Mouse (Mus musculus): ENCODE data around the gene Utp6. TPM values are rescaled to one million over a fixed set of nuclear protein-coding genes. Genes with fewer than 3 reads are reported as not detected.

Utp6 gene
- total and polyA plus RNA-seq, 3 experiments: 78.8 to 148 (median 117) TPM

GRCm38 (mm10) chr11:79908600-79909483, 53.3 kb downstream of the Utp6 start:
- no peaks in the 10 kb centered on the region for H3K36me3 ChIP-seq (replicated peaks in 1 of 2; ENCODE audit: control insufficient read depth in 1 of 2, insufficient read depth in 1 of 2, low read length in 1 of 2)
- H3K9ac ChIP-seq (ENCODE audit: insufficient read depth, low read depth): no peak overlapping the region
- no peak overlapping the region for H3K4me2 ChIP-seq (ENCODE audit: insufficient read depth, low read depth, poor library complexity, severe bottlenecking)
- no peaks in the 10 kb centered on the region for H3K9me3 ChIP-seq (replicated peaks; ENCODE audit: low read length)
- no peak overlapping the region for H3K27ac ChIP-seq (ENCODE audit: insufficient read depth, low read depth)
- H3K27me3 ChIP-seq (replicated peaks): no peaks in the 10 kb centered on the region
- H3K4me3 ChIP-seq (replicated peaks in 1 of 3; ENCODE audit: low read depth in 2 of 3, low read length in 2 of 3, poor library complexity in 1 of 3): no peak overlapping the region
- dilution Hi-C loops (cut with MboI; ENCODE audit: extremely low pct_ligation_motif_present, extremely low pct_unique_long_range_greater_than_20kb, low sequenced_read_pairs): no loop called here
- H3K4me1 ChIP-seq (ENCODE audit: control insufficient read depth in 1 of 2, insufficient read depth in 2 of 2): peaks cover 0 to 2% of the 10 kb centered on the region in 2 experiments; a peak in 1 of 4 replicates
- DNase-seq (ENCODE audit: extremely low read depth): no peak
- TF ChIP-seq ELF1 (IDR thresholded peaks at IDR 0.05; ENCODE audit: low read depth, low read length) (no peak), TCF12 (IDR thresholded peaks at IDR 0.05; ENCODE audit: low read depth, low read length) (no peak), ZNF384 (IDR thresholded peaks at IDR 0.05; ENCODE audit: low read depth, low read length) (no peak), JUN (IDR thresholded peaks at IDR 0.05; ENCODE audit: insufficient read depth, low read depth, low read length) (no peak), ZMIZ1 (IDR thresholded peaks at IDR 0.05; ENCODE audit: low read depth, low read length) (no peak), MYC (IDR thresholded peaks at IDR 0.05; ENCODE audit: low read depth, low read length) (no peak), NRF1 (IDR thresholded peaks at IDR 0.05; ENCODE audit: low read depth, low read length) (no peak), KAT2A (IDR thresholded peaks at IDR 0.05; ENCODE audit: insufficient replicate concordance, low read length) (no peak), IRF4 (IDR thresholded peaks at IDR 0.05; ENCODE audit: low read depth, low read length) (no peak), MAFK (IDR thresholded peaks at IDR 0.05; ENCODE audit: insufficient replicate concordance, low read length) (no peak), JUND (conservative IDR thresholded peaks at IDR 0.05; ENCODE audit: low read depth, low read length) (no peak), USF2 (conservative IDR thresholded peaks at IDR 0.05; ENCODE audit: low read depth, low read length) (no peak), PAX5 (IDR thresholded peaks at IDR 0.05; ENCODE audit: low read length) (no peak), USF1 (IDR thresholded peaks at IDR 0.05; ENCODE audit: low read depth, low read length) (no peak), POLR2AphosphoS2 (IDR thresholded peaks at IDR 0.05; ENCODE audit: low read depth, low read length) (no peak), BHLHE40 (IDR thresholded peaks at IDR 0.05; ENCODE audit: low read depth, low read length) (no peak), MAZ (IDR thresholded peaks at IDR 0.05; ENCODE audit: low read depth, low read length) (no peak), MXI1 (IDR thresholded peaks at IDR 0.05; ENCODE audit: low read depth, low read length) (no peak), CHD1 (IDR thresholded peaks at IDR 0.05; ENCODE audit: low read depth, low read length) (no peak)
- in situ Hi-C loops (cut with MboI; ENCODE audit: low pct_ligation_motif_present, low pct_unique_long_range_greater_than_20kb, low sequenced_read_pairs): no loop called here
- no peaks in the 10 kb centered on the region for H3K79me2 ChIP-seq (replicated peaks; ENCODE audit: control insufficient read depth, extremely low read depth, insufficient read depth, poor library complexity, severe bottlenecking)

GRCm38 (mm10) chr11:79906920-79907319, 55.3 kb downstream of the Utp6 start:
- no peak overlapping the region for H3K27ac ChIP-seq (ENCODE audit: insufficient read depth, low read depth)
- H3K4me1 ChIP-seq (ENCODE audit: control insufficient read depth in 1 of 2, insufficient read depth in 2 of 2): peaks cover 0 to 5% of the 10 kb centered on the region in 2 experiments; a peak in 1 of 4 replicates
- no peaks in the 10 kb centered on the region for H3K9me3 ChIP-seq (replicated peaks; ENCODE audit: low read length)
- H3K79me2 ChIP-seq (replicated peaks; ENCODE audit: control insufficient read depth, extremely low read depth, insufficient read depth, poor library complexity, severe bottlenecking): no peaks in the 10 kb centered on the region
- TF ChIP-seq E2F4 (IDR thresholded peaks at IDR 0.05; ENCODE audit: insufficient replicate concordance, low read depth, low read length) (no peak), POLR2A (IDR thresholded peaks at IDR 0.05; ENCODE audit: low read depth, low read length) (no peak), PAX5 (IDR thresholded peaks at IDR 0.05; ENCODE audit: low read length) (no peak), MAZ (IDR thresholded peaks at IDR 0.05; ENCODE audit: low read depth, low read length) (no peak), ZC3H11A (IDR thresholded peaks at IDR 0.05; ENCODE audit: low read depth, low read length) (no peak), UBTF (IDR thresholded peaks at IDR 0.05; ENCODE audit: low read depth, low read length) (no peak), JUN (IDR thresholded peaks at IDR 0.05; ENCODE audit: insufficient read depth, low read depth, low read length) (no peak), POLR2AphosphoS2 (IDR thresholded peaks at IDR 0.05; ENCODE audit: low read depth, low read length) (no peak), ZNF384 (IDR thresholded peaks at IDR 0.05; ENCODE audit: low read depth, low read length) (no peak), MAFK (IDR thresholded peaks at IDR 0.05; ENCODE audit: insufficient replicate concordance, low read length) (no peak), SIN3A (IDR thresholded peaks at IDR 0.05; ENCODE audit: low read length) (no peak)
- no peak for DNase-seq (ENCODE audit: extremely low read depth)
- H3K9ac ChIP-seq (ENCODE audit: insufficient read depth, low read depth): no peak overlapping the region
- in situ Hi-C loops (cut with MboI; ENCODE audit: low pct_ligation_motif_present, low pct_unique_long_range_greater_than_20kb, low sequenced_read_pairs): no loop called here
- H3K4me2 ChIP-seq (ENCODE audit: insufficient read depth, low read depth, poor library complexity, severe bottlenecking): no peak overlapping the region
- no peaks in the 10 kb centered on the region for H3K27me3 ChIP-seq (replicated peaks)
- H3K4me3 ChIP-seq (replicated peaks in 1 of 3; ENCODE audit: low read depth in 2 of 3, low read length in 2 of 3, poor library complexity in 1 of 3): no peak overlapping the region
- H3K36me3 ChIP-seq (replicated peaks in 1 of 2; ENCODE audit: control insufficient read depth in 1 of 2, insufficient read depth in 1 of 2, low read length in 1 of 2): no peaks in the 10 kb centered on the region
- dilution Hi-C loops (cut with MboI; ENCODE audit: extremely low pct_ligation_motif_present, extremely low pct_unique_long_range_greater_than_20kb, low sequenced_read_pairs): no loop called here
